Mouse (Mus musculus) Patski (cell line): ENCODE data around the gene Thsd7b. TPM values are rescaled to one million over a fixed set of nuclear protein-coding genes. Genes with fewer than 3 reads are reported as not detected.
A peak's percentile ranks its signal among the peaks of the same experiment; 100 is the strongest.
"Not testable (repeated sequence)": the region's sequence is repeated elsewhere in the genome, so short reads cannot be mapped to it uniquely, and the experiment has no call there.

ENCODE experiments used
- ATAC-seq: fragments of 100-300 bp; one replicate; pipeline ENCODE4 v1.8.0; 2021
- CTCF ChIA-PET: fragments of 350-600 bp; sonication (Branson Sonifier 250); formaldehyde crosslinking; loops from one replicate; lab custom pipeline; 2022; ENCODE audit warnings: inconsistent platforms; lab: Charles Lee
- POLR2A ChIA-PET: fragments of 350-600 bp; sonication (Branson Sonifier 250); formaldehyde crosslinking; loops from one replicate; lab custom pipeline; 2022; ENCODE audit warnings: antibody characterized with exemption, inconsistent platforms; lab: Charles Lee
- DNase-seq: peaks from one replicate; pipeline ENCODE4 v3.0.0-alpha.2; 2011; ENCODE audit warnings: low read depth, low spot score
- H3K27me3 ChIP-seq: fragments of 371-371 bp; one replicate; pipeline ENCODE4 v1.5.1; 2021
- CTCF ChIP-seq: fragments of 100-300 bp; IDR thresholded peaks from one replicate; pipeline ENCODE4 v1.5.1; 2021
- in situ Hi-C: fragments of 300-500 bp; cut with MboI; formaldehyde crosslinking; loops from 3 replicates; pipeline ENCODE4 v1.11.1; 2018; ENCODE audit warnings: low pct_unique_long_range_greater_than_20kb, mixed read lengths
- polyA plus RNA-seq: library from polyadenylated mRNA; unstranded; gene quantifications from one replicate; pipeline ENCODE4 v1.2.3, GENCODE M21; 2021

Thsd7b gene
- polyA plus RNA-seq, 1 experiment from 2014 or later = 0.18 TPM

DNA sequence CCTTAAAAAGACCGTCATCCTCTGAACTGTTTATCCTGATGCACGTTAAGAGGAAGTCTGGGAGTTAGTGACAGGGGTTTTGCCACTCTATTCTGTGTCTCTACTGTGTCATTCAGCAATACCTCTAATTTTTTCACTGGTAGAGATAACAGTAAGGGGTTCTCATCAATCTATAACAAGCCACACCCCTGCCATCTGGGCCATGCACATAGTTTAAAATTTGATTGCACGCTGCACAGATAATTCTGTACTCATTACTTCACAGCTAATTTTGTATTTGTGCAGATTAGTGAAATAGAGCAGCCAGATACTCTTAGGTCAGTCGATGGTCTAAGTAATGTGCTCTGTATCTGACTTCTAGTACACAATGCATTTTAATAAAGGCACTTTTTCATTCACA, 673.9 kb downstream of the Thsd7b start:
- CTCF ChIA-PET = interaction anchor here (1.9 kb wide), 1 partner anchor 10 kb away, joined by 4 read pairs; no protein-coding TSS in a partner anchor
- in situ Hi-C loops = no loop called here
- POLR2A ChIA-PET = no interaction called here

DNA sequence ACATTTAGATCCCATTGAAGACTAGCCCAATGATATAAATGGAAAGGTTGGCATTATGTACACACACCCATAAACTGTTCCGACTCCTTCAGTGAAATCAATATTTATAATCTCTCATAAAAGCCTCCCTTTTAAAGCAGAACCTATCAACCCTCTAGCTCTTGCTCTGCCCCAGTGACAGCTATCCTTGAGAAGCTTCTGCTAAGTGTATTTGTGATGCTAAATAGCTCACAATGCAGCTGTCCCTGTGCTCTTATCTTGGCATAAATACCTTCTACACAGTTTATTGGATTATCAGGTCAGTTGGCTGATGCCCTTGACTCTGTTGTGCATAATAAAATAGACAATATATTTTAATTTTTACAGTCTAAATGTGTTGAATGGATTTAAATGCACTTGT, 682.4 kb downstream of the Thsd7b start:
- POLR2A ChIA-PET = no interaction called here
- DNase-seq (no peak), ATAC-seq (no peak)
- H3K27me3 ChIP-seq = peaks cover 17% of the 10 kb centered on the region
- CTCF ChIA-PET = interaction anchor here (0.8 kb wide), 1 partner anchor 12 kb away, joined by 3 read pairs; no protein-coding TSS in a partner anchor
- TF ChIP-seq CTCF = no peak
- in situ Hi-C loops = no loop called here

More for the DNA sequence above, 673.9 kb downstream of the Thsd7b start:
- DNase-seq = no peak
- peaks cover 13% of the 10 kb centered on the region for H3K27me3 ChIP-seq
- ATAC-seq = no peak
- TF ChIP-seq CTCF = no peak

DNA sequence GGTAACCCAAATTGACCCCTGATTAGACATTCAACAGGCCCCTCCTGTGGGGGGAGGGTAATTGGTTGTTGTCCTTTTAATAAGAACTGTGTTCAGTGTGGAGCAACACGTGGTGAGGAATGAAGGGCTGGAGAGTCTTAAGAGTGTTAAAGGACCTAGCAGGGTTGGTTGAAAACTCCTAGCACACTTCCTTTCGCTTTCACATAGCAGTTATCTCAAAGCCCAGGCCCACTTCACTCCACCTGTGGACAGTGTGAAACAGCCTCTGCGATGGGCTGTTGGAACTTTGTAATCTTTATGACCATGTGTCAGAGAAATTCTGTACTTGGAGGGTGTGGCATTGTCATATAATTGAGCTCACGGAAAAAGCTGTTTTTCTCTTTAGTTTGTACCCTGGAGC, 683.5 kb downstream of the Thsd7b start:
- TF ChIP-seq CTCF = no peak
- ATAC-seq = no peak
- POLR2A ChIA-PET = interaction anchor here (0.5 kb wide), 1 partner anchor 1378 kb away, joined by 3 read pairs; no protein-coding TSS in a partner anchor
- CTCF ChIA-PET = interaction anchor here (0.9 kb wide), 1 partner anchor 9 kb away, joined by 4 read pairs; no protein-coding TSS in a partner anchor
- peaks cover 15% of the 10 kb centered on the region for H3K27me3 ChIP-seq
- no peak for DNase-seq
- in situ Hi-C loops = no loop called here

DNA sequence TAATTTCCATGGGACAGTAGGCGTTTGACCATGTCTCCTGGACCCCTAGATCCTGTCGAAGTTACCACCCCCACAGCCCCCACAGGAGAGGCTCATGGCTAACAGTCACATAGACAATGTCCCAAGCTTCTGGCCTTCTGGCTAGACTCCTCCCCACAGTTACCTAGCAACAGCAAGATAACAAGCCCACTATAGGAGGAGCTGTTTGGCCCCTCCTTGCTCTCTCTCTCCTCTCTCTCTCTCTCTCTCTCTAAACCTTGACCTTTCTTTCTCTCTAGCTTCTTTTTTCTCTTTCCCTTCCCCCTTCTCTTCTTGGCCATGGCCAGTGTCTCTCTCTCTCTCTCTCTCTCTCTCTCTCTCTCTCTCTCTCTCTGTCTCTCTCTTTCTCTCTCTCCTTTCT, 686.2 kb downstream of the Thsd7b start:
- CTCF ChIA-PET = not testable (repeated sequence)

DNA sequence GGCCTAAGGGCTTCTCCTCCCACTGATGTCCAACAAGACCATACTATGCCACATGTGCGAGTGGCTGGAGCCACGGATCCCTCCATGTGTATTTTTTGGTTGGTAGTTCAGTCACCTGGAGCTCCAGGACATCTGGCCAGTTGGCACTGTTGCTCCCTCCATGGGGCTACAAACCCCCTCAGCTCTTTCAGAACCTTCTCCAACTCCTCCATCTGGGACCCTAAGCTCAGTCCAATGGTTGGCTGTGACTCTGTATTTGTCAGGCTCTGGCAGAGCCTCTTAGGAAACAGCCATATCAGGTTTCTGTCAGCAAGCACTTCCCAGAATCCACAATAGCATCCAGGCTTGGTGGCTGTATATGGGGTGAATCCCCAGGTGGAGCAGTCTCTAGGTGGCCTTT, 690.1 kb downstream of the Thsd7b start:
- ATAC-seq (no peak), DNase-seq (no peak)
- TF ChIP-seq CTCF = no peak
- in situ Hi-C loops = no loop called here
- CTCF ChIA-PET = no interaction called here
- POLR2A ChIA-PET = no interaction called here
- no peaks in the 10 kb centered on the region for H3K27me3 ChIP-seq

More for the DNA sequence above, 686.2 kb downstream of the Thsd7b start:
- DNase-seq, POLR2A ChIA-PET, ATAC-seq, H3K27me3 ChIP-seq, in situ Hi-C loops: not testable (repeated sequence)

DNA sequence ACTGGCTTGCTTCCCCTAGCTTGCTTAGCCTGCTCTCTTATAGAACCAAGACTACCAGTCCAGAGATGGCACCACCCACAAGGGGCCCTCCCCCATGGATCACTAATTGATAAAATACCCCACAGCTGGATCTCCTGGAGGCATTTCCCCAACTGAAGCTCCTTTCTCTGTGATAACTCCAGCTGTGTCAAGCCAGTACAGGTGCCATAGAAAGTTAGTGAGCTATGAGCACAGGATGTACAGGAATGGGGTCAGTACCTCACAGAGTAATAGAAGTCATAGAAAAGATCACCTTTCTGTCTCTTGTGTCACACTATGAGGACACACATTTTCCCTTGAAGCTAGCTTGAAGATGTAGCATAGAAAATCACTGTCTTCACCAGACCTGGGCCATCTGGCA, 716.1 kb downstream of the Thsd7b start:
- DNase-seq, in situ Hi-C loops, CTCF ChIA-PET, ATAC-seq, H3K27me3 ChIP-seq, POLR2A ChIA-PET: not testable (repeated sequence)

DNA sequence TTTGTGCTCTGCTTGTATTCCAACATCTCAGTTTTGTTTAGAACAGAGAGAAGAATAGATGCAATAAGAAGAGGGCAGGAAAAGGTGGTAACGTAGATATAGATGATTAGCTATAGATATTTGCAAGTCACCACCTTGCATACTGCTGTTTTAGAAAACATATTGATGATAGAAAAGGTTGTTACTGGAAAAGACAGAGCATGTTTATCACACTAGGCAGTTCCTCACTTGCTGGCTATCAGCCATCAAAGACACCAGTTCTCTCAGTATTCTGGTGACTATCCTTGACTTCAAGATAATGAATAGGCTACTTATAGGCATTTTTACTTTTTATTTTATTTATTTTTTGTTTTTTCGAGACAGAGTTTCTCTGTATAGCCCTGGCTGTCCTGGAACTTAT, 717.7 kb downstream of the Thsd7b start:
- TF ChIP-seq CTCF = no peak
- ChIA-PET CTCF (interaction anchor here (2.0 kb wide), 1 partner anchor 76 kb away, joined by 4 read pairs; no protein-coding TSS in a partner anchor), POLR2A (no interaction called here)
- DNase-seq (no peak), ATAC-seq (no peak)
- in situ Hi-C loops = no loop called here
- H3K27me3 ChIP-seq = no peaks in the 10 kb centered on the region

DNA sequence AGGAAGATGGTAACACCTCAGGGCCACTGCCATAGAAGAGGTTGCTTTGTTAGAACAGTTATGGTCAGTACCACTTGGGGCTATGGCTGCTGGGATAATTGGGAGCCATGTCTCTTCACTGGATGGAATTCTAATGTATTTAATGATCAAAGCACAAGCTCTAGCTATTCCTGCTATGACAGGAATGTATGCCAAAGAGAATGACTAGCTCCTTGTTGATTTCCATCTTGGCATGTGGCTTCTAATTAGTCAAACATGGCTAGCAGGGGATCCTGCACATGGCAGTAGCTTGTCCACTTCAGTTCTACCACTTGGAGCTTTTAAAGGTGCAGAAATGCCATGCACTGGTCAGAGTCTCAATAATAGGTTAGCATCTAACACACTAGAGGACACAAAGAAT, 781.9 kb downstream of the Thsd7b start:
- H3K27me3 ChIP-seq = no peaks in the 10 kb centered on the region
- ChIA-PET CTCF (interaction anchor here (0.6 to 2.0 kb wide), 2 partner anchors 8 to 259 kb away, joined by 3 to 4 read pairs; no protein-coding TSS in a partner anchor), POLR2A (no interaction called here)
- ATAC-seq (peak; percentile 71), DNase-seq (no peak)
- in situ Hi-C loops = no loop called here
- TF ChIP-seq CTCF = no peak

DNA sequence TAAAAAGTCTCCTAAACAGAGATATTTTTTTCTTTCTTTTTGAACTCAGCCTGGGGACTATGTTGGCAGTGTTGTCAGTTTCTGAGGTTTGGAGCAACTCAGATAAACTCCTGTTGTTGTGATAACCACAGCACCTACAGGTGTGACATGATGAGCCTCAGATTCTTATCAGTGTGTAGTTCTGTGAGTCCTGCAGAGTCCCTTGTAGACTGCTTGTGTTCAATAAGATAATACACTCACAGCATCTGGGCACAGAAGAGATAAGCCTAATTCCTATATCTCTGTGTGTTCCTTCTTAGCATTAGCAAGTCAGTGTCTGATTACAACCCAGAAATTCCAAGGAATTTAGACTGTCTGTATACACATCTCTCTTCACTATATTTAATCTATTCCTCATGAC, 789.0 kb downstream of the Thsd7b start:
- no peak for DNase-seq
- ChIA-PET CTCF (no interaction called here), POLR2A (no interaction called here)
- no peak for TF ChIP-seq CTCF
- H3K27me3 ChIP-seq = no peaks in the 10 kb centered on the region
- ATAC-seq = no peak
- in situ Hi-C loops = loop anchor here (10.0 kb wide), 1 partner anchor 567 kb away; no protein-coding TSS in a partner anchor

DNA sequence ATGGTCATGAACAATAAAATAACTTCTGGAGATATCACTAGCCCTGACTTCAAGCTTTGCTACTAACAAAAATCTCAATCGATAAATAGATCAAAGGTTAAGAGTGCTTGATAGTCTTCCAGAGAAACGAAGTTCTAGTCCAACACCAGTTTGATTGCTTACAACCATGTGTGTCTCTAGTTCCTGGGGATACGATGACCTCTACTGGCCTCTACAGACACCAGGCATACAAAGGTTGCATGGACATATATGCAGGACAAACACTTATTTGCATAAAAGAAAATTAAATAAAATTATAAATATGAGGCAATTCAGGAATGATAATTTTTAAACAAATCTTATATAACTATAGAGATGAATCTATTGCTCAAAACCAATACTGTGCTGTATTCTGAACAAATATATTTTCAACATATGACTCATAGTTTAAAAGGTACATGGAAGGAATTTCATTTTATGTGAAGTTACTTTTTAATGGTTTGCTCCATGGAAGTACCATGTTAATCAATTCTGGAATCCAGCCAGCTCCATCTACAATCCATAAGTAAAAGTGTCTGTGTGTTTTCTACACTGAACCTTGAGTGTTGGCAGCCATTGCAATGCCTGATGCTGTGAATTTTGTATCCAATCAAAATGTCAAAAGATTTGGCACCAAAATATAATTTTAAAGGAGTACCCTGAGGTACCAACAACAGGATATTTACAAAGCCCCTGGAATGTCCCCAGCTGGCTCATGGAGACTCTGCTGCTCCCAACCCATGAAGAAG, 793.3 kb downstream of the Thsd7b start:
- peak; percentile 55 for TF ChIP-seq CTCF
- DNase-seq = no peak
- H3K27me3 ChIP-seq = no peaks in the 10 kb centered on the region
- POLR2A ChIA-PET = no interaction called here
- in situ Hi-C loops = loop anchor here (10.0 kb wide), 1 partner anchor 572 kb away; no protein-coding TSS in a partner anchor
- ATAC-seq = no peak
- CTCF ChIA-PET = interaction anchor here (0.6 to 1.5 kb wide), 4 partner anchors 18 to 584 kb away, joined by 3 to 4 read pairs (median 4); no protein-coding TSS in a partner anchor

DNA sequence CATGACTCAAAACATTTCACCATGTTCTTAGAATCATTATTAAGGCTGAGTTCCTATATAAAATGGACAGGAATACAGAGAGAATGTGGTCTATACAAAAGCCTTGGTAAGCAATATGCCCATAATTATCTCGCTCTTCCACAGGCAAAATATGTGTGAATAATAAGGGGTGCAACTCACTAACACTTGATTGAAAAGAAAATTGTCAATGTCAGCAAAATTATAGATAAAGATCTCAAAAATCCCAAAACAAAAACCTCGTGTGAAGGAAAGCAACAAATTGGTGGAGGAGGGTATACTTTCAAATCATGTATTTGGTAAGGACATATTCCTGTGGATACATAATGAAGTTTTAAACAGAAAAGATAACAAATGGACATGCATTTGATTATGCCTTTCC, 810.7 kb downstream of the Thsd7b start:
- TF ChIP-seq CTCF = no peak
- ATAC-seq (no peak), DNase-seq (no peak)
- ChIA-PET POLR2A (no interaction called here), CTCF (no interaction called here)
- in situ Hi-C loops = no loop called here
- peaks cover 6% of the 10 kb centered on the region for H3K27me3 ChIP-seq
